Comparison of ENCODE assay signal across 21 mouse cellular contexts in genomic region chr11:116513531-116514038, GRCm38 (mm10). TPM values are rescaled to one million over a fixed set of nuclear protein-coding genes. Genes with fewer than 3 reads are reported as not detected.
"Had no signal": no experiment of that assay in that cellular context is flagged by ENCODE, and none has a peak within 500 bp of the region (broad histone marks: within the 10 kb centered on the region; RNA-seq: fewer than 3 reads in every experiment).

No protein-coding gene starts in this region.

- DNase-seq: kidney, adult 18-20 months; kidney, adult 9 months; kidney, postnatal 14 days; kidney, postnatal 4 days; liver, embryonic 13.5 days; lung, adult 2 months; lung, postnatal 4 days; midbrain, embryonic 14.5 days; right cerebral cortex, adult 18-20 months; right cerebral cortex, postnatal 14 days; right cerebral cortex, postnatal 4 days; thymus, adult 2 months; thymus, postnatal 14 days; thymus, postnatal 4 days had no signal

- H3K4me3 ChIP-seq: left cerebral cortex, adult 2 months; liver, embryonic 13.5 days; neural tube, embryonic 12.5 days; neural tube, embryonic 15.5 days had no signal

- H3K4me2 ChIP-seq: liver, embryonic 13.5 days; midbrain, embryonic 11.5 days; neural tube, embryonic 12.5 days; neural tube, embryonic 15.5 days had no signal

- H3K9ac ChIP-seq: liver, embryonic 13.5 days; neural tube, embryonic 12.5 days; neural tube, embryonic 15.5 days had no signal

- H3K27ac ChIP-seq: left cerebral cortex, adult 2 months; liver, embryonic 13.5 days; neural tube, embryonic 12.5 days; neural tube, embryonic 15.5 days had no signal

- H3K36me3 ChIP-seq: liver, embryonic 13.5 days; neural tube, embryonic 12.5 days; neural tube, embryonic 15.5 days had no signal

- H3K9me3 ChIP-seq: liver, embryonic 13.5 days; neural tube, embryonic 12.5 days; neural tube, embryonic 15.5 days had no signal

- H3K27me3 ChIP-seq: neural tube, embryonic 12.5 days; neural tube, embryonic 15.5 days had no signal

- ATAC-seq: intestine, embryonic 16.5 days had no signal

RNA-seq across cellular contexts. Expression of gene Qrich2, which starts 47.5 kb away (rescaled TPM):
- polyA plus RNA-seq: liver, embryonic 13.5 days; liver, embryonic 16.5 days; midbrain, embryonic 14.5 days; neural tube, embryonic 12.5 days; neural tube, embryonic 15.5 days; stomach, embryonic 14.5 days had no signal
